Mouse (Mus musculus) large intestine, adult 2 months (tissue): ENCODE measurements around the gene Rsph14. TPM values are rescaled to one million over a fixed set of nuclear protein-coding genes. Genes with fewer than 3 reads are reported as not detected.
"Not testable (repeated sequence)": the region's sequence is repeated elsewhere in the genome, so short reads cannot be mapped to it uniquely, and the experiment has no call there.

Experiments used
- DNase-seq: peaks from one replicate; pipeline ENCODE4 v3.0.0-alpha.2; 2012; ENCODE audit warnings: low read depth, low spot score
- WGBS: fragments of 180-500 bp; shearing (Covaris S2); methylation state at CpG from one replicate; pipeline ENCODE4 v1.1.7; 2018; 5-methylcytosine and 5-hydroxymethylcytosine counted together
- polyA plus RNA-seq: library from polyadenylated mRNA; depleted of rRNA; stranded (reverse); fragments of >200 nt; gene quantifications from 2 replicates; pipeline ENCODE4 v1.2.3, GENCODE M21; 2012

Rsph14 gene
- polyA plus RNA-seq, 1 experiment = not detected

- 82% methylated on average over 5 of the region's 5 CpGs for WGBS
- DNase-seq = no peak
Observed at GRCm38 (mm10) chr10:75055672-75056071, 23.3 kb upstream of the Rsph14 start.

- WGBS = 51% methylated on average over 6 of the region's 6 CpGs
- DNase-seq = no peak
Observed at GRCm38 (mm10) chr10:75054125-75054524, 21.7 kb upstream of the Rsph14 start.

GRCm38 (mm10) chr10:75053655-75054054, 21.3 kb upstream of the Rsph14 start:
- WGBS = 61% methylated on average over 4 of the region's 4 CpGs
- DNase-seq = no peak

DNA sequence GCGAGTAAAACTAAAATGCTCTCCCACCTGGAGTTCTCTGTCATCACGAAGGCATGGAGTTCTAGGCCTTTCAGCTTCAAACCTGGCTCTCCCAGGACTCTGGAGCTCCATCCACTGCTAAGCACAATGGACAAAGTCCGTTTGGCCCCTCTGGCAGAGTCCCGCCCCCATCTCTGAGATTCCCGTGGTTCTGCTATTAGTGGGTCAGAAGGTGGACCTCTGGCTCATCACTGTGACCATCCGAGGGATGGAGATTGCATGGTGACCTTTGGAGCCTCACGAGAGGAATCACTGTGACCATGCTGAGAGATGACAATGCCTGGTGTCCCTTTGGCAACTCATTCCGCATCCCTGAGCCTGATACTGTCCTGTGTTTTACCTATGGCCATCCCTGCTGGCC, 20.5 kb upstream of the Rsph14 start:
- 70% methylated on average over 8 of the region's 8 CpGs for WGBS
- no peak for DNase-seq

GRCm38 (mm10) chr10:75051364-75052074, 19.1 kb upstream of the Rsph14 start:
- DNase-seq = no peak
- 84% methylated on average over 21 of the region's 21 CpGs for WGBS

DNA sequence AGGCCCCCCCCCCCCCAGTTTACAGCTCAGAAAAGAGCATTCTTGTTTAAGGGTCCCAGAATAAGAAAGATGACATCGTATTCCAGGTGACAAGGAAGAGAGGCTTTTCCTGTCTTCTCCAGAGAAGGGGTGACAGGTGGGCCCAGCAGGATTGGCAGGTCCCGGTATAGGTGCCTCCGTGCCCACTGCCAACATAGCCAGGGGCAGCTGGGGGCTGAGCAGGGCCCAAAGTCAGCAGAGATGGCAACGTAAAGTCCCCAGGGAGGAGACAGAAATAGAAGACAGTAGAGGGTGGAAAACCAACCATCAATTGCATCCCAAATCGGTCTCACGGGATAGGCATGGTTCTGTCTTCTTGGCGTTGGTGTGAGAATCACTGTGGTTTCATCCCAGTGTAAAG, 16.3 kb upstream of the Rsph14 start:
- DNase-seq = no peak
- 88% methylated on average over 7 of the region's 7 CpGs for WGBS

DNA sequence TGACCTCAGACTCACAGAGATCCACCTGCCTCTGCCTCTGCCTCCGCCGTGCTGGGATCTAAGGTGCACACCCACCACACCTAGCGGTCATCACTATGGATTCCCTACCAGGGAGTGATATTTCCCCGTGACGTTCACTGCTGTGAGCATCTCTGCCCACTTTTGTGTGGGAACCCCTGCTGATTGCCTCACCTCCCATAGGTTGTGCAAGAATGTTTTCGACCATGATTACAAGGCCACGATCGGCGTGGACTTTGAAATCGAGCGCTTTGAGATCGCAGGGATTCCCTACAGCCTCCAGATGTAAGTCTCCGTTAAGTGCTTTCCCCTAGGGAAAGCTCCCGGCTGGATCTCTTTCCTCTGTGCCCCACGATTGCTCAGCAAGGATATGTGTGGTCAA, 13.4 kb upstream of the Rsph14 start:
- 85% methylated on average over 15 of the region's 15 CpGs for WGBS
- DNase-seq = no peak

- DNase-seq = no peak
Observed at GRCm38 (mm10) chr10:75044459-75044858, 12.1 kb upstream of the Rsph14 start.

DNA sequence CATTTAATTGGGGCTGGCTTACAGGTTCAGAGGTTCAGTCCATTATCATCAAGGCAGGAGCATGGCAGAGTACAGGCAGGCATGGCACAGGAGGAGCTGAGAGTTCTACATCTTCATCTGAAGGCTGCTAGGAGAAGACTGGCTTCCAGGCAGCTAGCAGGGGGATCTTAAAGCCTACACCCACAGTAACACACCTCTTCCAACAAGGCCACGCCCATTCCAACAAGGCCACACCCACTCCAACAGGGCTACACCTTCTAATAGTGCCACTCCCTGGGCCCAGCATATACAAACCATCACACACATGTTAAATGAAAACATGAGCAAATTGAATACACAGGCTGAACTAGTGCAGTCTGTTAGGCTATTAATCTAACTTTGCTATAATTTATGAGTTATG, 9.7 kb upstream of the Rsph14 start:
- DNase-seq = not testable (repeated sequence)
- 4% methylated on average over 1 of the region's 1 CpGs for WGBS

More at GRCm38 (mm10) chr10:75044459-75044858, 12.1 kb upstream of the Rsph14 start:
- WGBS = 19% methylated on average over 7 of the region's 7 CpGs

- WGBS = 1% methylated on average over 36 of the region's 36 CpGs
- no peak for DNase-seq
Observed at GRCm38 (mm10) chr10:75036883-75037379, 4.5 kb upstream of the Rsph14 start, which contains the start of gene Rab36. Rab36 (plus strand) TSS chr10:75037058.

DNA sequence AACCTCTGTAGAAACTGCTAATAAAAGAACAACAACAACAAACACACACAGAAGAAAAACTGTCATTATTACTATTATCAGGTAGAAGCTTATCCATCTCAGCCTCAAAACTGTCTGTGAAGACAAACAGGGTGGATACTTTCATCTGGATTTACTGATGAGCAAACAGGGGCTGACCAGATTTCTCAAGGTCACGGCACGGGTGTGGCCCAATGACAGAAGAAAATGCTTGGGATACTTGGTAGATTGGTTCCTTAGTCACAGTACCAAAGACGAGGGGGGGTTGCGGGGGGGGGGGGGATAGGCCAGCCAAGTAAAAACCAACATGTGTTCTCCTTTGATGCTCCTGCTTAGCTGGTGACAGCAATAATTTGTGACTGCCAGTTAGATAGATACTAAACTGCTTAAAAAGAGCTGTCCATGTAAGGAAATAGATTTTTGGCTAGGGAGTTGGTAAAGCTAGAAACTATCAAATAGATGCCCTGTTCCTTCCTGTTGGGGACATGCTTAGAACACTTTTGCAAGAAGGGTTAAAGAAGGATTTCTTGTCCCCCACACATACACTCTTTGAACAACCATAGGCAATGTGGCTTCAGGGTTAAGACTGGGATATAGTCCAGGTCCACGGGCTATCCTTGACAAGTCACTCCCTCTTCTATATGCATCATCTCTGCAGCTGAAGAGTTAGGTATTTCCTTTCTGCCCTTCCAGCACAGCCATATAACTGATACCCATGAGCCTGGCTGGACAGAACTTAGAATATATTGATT, 856 bp downstream of the Rsph14 start:
- WGBS = 33% methylated on average over 5 of the region's 5 CpGs
- DNase-seq = no peak

DNA sequence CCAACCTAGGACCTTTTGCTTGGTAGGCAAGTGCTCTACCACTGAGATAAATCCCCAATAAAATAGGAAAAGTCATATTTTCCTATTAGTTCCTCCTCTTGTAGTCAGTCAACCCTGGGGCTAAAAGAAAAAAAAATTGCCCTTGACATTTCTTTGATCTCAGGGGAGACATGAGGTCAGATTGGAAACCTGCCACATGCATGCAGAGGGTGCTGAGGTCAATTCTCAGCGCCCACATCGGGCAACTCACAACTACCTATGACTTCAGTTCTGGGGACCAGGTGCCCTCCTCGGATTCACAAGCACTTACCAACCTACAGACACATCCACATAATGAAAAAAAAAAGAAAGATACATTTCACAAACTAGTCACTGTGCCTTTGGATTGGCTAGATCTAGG, 2.2 kb downstream of the Rsph14 start:
- no peak for DNase-seq
- 71% methylated on average over 3 of the region's 3 CpGs for WGBS

- 94% methylated on average over 3 of the region's 3 CpGs for WGBS
- no peak for DNase-seq
Observed at GRCm38 (mm10) chr10:75029677-75030076, 2.7 kb downstream of the Rsph14 start.

DNA sequence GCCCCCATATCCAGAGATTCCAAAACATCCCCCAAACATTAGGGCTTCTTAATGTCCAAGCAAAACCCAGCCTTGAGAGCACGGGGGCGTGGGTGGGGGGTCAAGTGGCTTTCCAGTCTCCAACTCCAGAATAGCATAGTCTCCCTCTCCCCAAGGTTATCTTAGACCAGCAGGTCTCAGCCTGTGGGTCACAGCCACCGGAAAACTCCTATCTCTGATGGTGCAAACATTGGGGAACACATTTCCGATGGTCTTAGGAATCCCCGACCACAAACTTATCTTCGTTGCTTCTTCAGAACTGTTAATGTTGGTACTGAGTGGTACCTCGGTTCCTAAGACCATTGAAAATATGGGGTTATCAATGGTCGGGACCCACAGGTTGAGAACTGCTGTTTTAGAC, 3.6 kb downstream of the Rsph14 start:
- WGBS = 85% methylated on average over 8 of the region's 8 CpGs
- DNase-seq = no peak

DNA sequence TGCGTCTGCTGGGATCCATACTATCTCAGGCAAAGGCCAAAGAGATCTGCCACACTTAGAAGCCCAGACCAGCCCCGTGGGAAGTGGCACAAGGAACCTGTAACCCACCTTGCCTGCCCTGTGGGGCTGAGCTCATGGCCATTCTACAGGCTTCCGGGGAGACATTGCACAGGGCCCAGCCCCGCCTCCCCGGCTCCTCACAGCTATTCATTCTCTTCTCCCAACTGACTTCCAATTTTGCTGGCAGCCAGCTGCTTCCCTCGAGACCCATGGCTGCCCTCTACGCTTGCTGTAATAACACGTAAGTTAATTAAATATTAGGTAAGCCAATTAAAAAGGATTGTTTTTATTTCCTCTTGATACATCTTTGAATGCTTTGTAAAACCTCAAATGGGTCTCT, 5.9 kb downstream of the Rsph14 start:
- no peak for DNase-seq
- WGBS = 58% methylated on average over 8 of the region's 8 CpGs

DNA sequence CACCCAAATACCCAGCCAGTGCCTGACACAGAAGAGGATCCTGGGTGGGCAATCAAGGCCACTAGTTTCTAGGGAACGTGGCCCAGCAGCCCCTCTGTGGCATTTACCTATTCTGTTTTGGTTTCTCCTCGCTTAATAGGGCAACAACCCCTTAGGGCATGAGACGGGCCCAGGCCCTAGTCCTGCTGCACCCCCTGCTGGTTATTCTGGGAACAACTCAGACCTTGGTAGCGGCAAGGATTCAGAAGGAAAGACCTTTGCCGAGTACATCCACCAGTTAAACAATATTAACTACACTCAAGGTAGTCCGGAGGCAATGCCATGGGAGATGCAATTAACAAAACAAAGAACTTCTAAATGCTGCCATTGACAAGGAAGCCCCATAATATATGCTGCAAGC, 11.2 kb downstream of the Rsph14 start:
- WGBS = 6% methylated on average over 6 of the region's 6 CpGs
- DNase-seq = peak; percentile 27

DNA sequence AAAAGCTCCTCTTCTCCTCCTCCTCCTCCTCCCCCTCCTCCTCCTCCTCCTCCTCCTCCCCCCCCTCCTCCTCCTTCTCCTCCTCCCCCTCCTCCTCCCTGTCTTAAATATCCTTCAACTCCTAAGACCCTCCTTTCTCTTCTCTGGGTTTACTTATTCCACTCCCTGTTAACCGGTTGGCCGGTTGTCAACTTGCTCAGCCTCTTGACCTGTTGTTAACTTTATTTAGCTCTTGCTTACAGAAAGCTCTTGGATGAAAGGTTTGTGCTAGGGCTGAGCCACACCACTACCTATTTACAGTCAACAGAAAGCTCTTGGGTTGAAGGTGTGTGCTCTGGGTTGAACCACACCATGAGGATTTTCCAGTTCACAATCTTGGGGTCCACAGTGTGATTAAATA, 12.1 kb downstream of the Rsph14 start:
- DNase-seq = no peak
- 35% methylated on average over 2 of the region's 2 CpGs for WGBS

- DNase-seq = no peak
- WGBS = 84% methylated on average over 4 of the region's 4 CpGs
Observed at GRCm38 (mm10) chr10:75016481-75016880, 15.9 kb downstream of the Rsph14 start.

- no peak for DNase-seq
- 69% methylated on average over 14 of the region's 14 CpGs for WGBS
Observed at GRCm38 (mm10) chr10:75015465-75015864, 16.9 kb downstream of the Rsph14 start.

- no peak for DNase-seq
- WGBS = 87% methylated on average over 15 of the region's 15 CpGs
Observed at GRCm38 (mm10) chr10:75010704-75011103, 21.7 kb downstream of the Rsph14 start.
